Mouse (Mus musculus) forebrain, embryonic 11.5 days (tissue): ENCODE data around the gene Gipc2. TPM values are rescaled to one million over a fixed set of nuclear protein-coding genes. Genes with fewer than 3 reads are reported as not detected.

Source experiments
- ATAC-seq: fragments of 200-750 bp; cut with Nextera tagmentation; replicated peaks from 2 replicates; pipeline ENCODE4 v1.8.0; 2017; ENCODE audit warnings: moderate TSS enrichment; ENCODE audit not compliant: low FRiP score
- DNase-seq: peaks from one replicate; pipeline ENCODE4 v3.0.0-alpha.2; 2017; ENCODE audit warnings: low spot score
- H3K27ac ChIP-seq: fragments of 300-500 bp; sonication (generic); 2 replicates; pipeline ENCODE4 v1.5.1; 2014; ENCODE audit warnings: low read depth, low read length
- H3K27me3 ChIP-seq: fragments of 300-500 bp; sonication (generic); 2 replicates; pipeline ENCODE4 v1.6.1; 2014; ENCODE audit warnings: mild to moderate bottlenecking, low read length, mixed read lengths; ENCODE audit not compliant: control insufficient read depth, insufficient read depth
- H3K36me3 ChIP-seq: fragments of 300-500 bp; sonication (generic); 2 replicates; pipeline ENCODE4 v1.6.1; 2014; ENCODE audit warnings: mild to moderate bottlenecking, low read length, moderate library complexity, mixed read lengths; ENCODE audit not compliant: control insufficient read depth, insufficient read depth
- H3K4me1 ChIP-seq: fragments of 300-500 bp; sonication (generic); replicated peaks from 2 replicates; pipeline ENCODE4 v1.6.1; 2014; ENCODE audit warnings: low read length, mixed read lengths; ENCODE audit not compliant: control insufficient read depth, insufficient read depth
- H3K4me2 ChIP-seq: fragments of 300-500 bp; sonication (generic); 2 replicates; pipeline ENCODE4 v1.6.1; 2014; ENCODE audit warnings: low read depth, mild to moderate bottlenecking, low read length, moderate library complexity, mixed read lengths; ENCODE audit not compliant: severe bottlenecking
- H3K4me3 ChIP-seq: fragments of 300-500 bp; sonication (generic); 2 replicates; pipeline ENCODE4 v1.5.1; 2014; ENCODE audit warnings: low read depth, low read length
- H3K9ac ChIP-seq: fragments of 300-500 bp; sonication (generic); 2 replicates; pipeline ENCODE4 v1.6.1; 2014; ENCODE audit warnings: low read length
- H3K9me3 ChIP-seq: fragments of 300-500 bp; sonication (generic); 2 replicates; pipeline ENCODE4 v1.6.1; 2016; ENCODE audit warnings: low read length, mixed read lengths; ENCODE audit not compliant: control insufficient read depth
- WGBS: fragments of 180-500 bp; shearing (Covaris S2); extraction: QIAGEN DNeasy Blood & Tissue Kit; methylation state at CpG from one replicate; pipeline ENCODE4 v1.1.7; 2014; 5-methylcytosine and 5-hydroxymethylcytosine counted together
- polyA plus RNA-seq: library from polyadenylated mRNA; unstranded; fragments of >200 nt; fragmentation: Nextera tagmentation; extraction: Ambion mirVana; gene quantifications from 2 replicates; pipeline ENCODE4 v1.2.1, GENCODE M21; 2014

The Gipc2 gene
- polyA plus RNA-seq, 1 experiment from 2014 or later: 1.8 TPM

- Histone ChIP-seq H3K4me2 (peak overlapping the region; percentile 83), H3K9me3 (no peaks in the 10 kb centered on the region; the same call in 1 of the 2 replicates), H3K36me3 (no peaks in the 10 kb centered on the region), H3K9ac (peak overlapping the region; percentile 25; the same call in 1 of the 2 replicates), H3K27ac (no peak overlapping the region), H3K4me3 (peak overlapping the region; percentile 31), H3K4me1 (peaks cover 5% of the 10 kb centered on the region; the same call in 1 of the 2 replicates), H3K27me3 (peaks cover 3% of the 10 kb centered on the region)
- peak; percentile 60 for DNase-seq
- ATAC-seq: peak; percentile 14
- under 1% methylated on average over 28 of the region's 28 CpGs for WGBS
These were observed 59.5 kb downstream of the Gipc2 start for GRCm38 (mm10) chr3:152106225-152107148.

GRCm38 (mm10) chr3:152105341-152105740 lies 60.7 kb downstream of the Gipc2 start:
- Histone ChIP-seq H3K36me3 (no peaks in the 10 kb centered on the region), H3K4me3 (0 out of 2 replicates have a peak overlapping the region, but pooled peaks have one; percentile 11), H3K9ac (peak overlapping the region; percentile 12; the same call in 1 of the 2 replicates), H3K4me1 (peaks cover 5% of the 10 kb centered on the region; the same call in 1 of the 2 replicates), H3K27me3 (peaks cover 3% of the 10 kb centered on the region), H3K27ac (no peak overlapping the region), H3K4me2 (peak overlapping the region; percentile 39; the same call in 1 of the 2 replicates), H3K9me3 (no peaks in the 10 kb centered on the region; the same call in 1 of the 2 replicates)
- DNase-seq (peak; percentile 90), ATAC-seq (peak; percentile 60)
- 2% methylated on average over 14 of the region's 14 CpGs for WGBS

DNA sequence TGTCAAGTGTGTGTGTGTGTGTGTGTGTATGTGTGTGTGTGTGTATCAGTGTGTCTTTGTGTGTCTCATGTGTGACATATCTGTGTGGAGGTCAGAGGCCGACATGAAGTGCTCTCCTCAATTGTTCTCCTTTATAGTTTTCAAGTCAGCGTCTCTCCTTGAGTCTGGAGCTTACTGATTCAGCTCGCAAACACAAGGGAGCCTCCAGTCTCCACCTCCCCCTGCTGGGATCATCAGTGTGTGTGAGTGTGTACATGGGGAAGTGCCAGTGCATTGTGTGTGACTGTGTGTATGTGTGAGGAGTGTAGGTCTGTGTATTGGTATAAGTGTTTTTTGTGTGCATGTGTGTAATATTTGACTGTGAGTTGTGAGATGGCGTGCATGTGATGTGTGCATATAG lies 62.6 kb downstream of the Gipc2 start:
- Histone ChIP-seq H3K27me3 (peaks cover 3% of the 10 kb centered on the region; the same call in 1 of the 2 replicates), H3K27ac (no peak overlapping the region), H3K4me1 (peaks cover 4% of the 10 kb centered on the region; the same call in 1 of the 2 replicates), H3K4me3 (no peak overlapping the region), H3K36me3 (no peaks in the 10 kb centered on the region), H3K9me3 (no peaks in the 10 kb centered on the region; the same call in 1 of the 2 replicates), H3K9ac (no peak overlapping the region), H3K4me2 (no peak overlapping the region)
- 89% methylated on average over 4 of the region's 4 CpGs for WGBS
- DNase-seq (no peak), ATAC-seq (no peak)

GRCm38 (mm10) chr3:152101459-152101858 lies 64.6 kb downstream of the Gipc2 start:
- Histone ChIP-seq H3K4me3 (no peak overlapping the region), H3K36me3 (no peaks in the 10 kb centered on the region), H3K27ac (no peak overlapping the region), H3K4me1 (peaks cover 4% of the 10 kb centered on the region; the same call in 1 of the 2 replicates), H3K4me2 (no peak overlapping the region), H3K9me3 (no peaks in the 10 kb centered on the region; the same call in 1 of the 2 replicates), H3K9ac (no peak overlapping the region), H3K27me3 (peaks cover 3% of the 10 kb centered on the region; the same call in 1 of the 2 replicates)
- ATAC-seq: no peak
- DNase-seq: no peak
- 93% methylated on average over 7 of the region's 7 CpGs for WGBS

DNA sequence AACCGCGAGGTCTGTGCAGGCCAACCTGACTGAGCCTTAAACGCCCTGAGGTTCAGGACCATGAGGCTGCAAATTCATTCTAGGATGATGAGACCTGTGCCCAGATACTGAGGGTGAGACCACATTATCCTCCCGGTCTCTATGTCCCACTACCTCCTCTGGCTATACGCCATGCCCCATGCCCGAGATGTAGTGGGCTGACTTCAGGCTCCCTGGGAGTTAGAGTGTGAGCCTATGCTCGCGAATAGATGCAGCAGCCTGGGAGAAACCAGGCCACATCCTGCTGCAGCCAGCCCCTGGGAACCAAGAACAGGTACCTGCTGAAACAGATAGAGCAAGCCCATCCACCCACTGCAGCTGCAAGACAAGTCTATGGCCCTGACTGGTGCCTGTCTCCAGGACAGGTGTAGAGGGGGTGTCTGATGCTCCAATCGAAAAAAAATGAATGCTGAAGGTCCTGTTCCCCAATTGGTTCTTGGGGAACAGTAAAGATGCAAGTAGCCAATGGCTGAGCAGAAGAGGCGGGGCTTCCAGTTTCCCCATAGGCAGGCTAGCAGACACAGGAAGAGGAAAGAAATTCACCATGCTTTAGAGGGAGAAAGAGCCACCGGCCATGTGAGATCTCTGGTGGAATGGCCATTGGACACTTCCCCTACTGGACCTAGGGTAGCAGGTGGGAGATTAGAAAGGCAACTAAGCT lies 65.8 kb downstream of the Gipc2 start:
- DNase-seq (no peak), ATAC-seq (peak; percentile 60)
- no peak overlapping the region for H3K9ac ChIP-seq
- 0 out of 2 replicates have a peak, but pooled peaks cover 2% of the 10 kb centered on the region for H3K27me3 ChIP-seq
- 52% methylated on average over 11 of the region's 11 CpGs for WGBS
- peak overlapping the region; percentile 18; the same call in 1 of the 2 replicates for H3K4me2 ChIP-seq
- 0 out of 2 replicates have a peak, but pooled peaks cover 2% of the 10 kb centered on the region for H3K4me1 ChIP-seq
- no peak overlapping the region for H3K27ac ChIP-seq
- no peaks in the 10 kb centered on the region for H3K36me3 ChIP-seq
- H3K4me3 ChIP-seq: no peak overlapping the region
- H3K9me3 ChIP-seq: no peaks in the 10 kb centered on the region; the same call in 1 of the 2 replicates

- no peak overlapping the region for H3K27ac ChIP-seq
- H3K9ac ChIP-seq: no peak overlapping the region
- ATAC-seq (peak; percentile 22; the same call in 1 of the 2 replicates), DNase-seq (no peak)
- H3K4me2 ChIP-seq: no peak overlapping the region
- no peaks in the 10 kb centered on the region for H3K27me3 ChIP-seq
- H3K4me1 ChIP-seq: no peaks in the 10 kb centered on the region
- no peak overlapping the region for H3K4me3 ChIP-seq
- WGBS: 11% methylated on average over 3 of the region's 3 CpGs
- H3K9me3 ChIP-seq: no peaks in the 10 kb centered on the region
- no peaks in the 10 kb centered on the region for H3K36me3 ChIP-seq
These were observed 71.0 kb downstream of the Gipc2 start for GRCm38 (mm10) chr3:152095030-152095429.

- ATAC-seq (no peak), DNase-seq (no peak)
- no peak overlapping the region for H3K9ac ChIP-seq
- H3K36me3 ChIP-seq: no peaks in the 10 kb centered on the region
- no peaks in the 10 kb centered on the region for H3K27me3 ChIP-seq
- WGBS: 50% methylated on average over 34 of the region's 34 CpGs
- H3K4me1 ChIP-seq: no peaks in the 10 kb centered on the region
- peak overlapping the region; percentile 42 for H3K4me2 ChIP-seq
- no peaks in the 10 kb centered on the region for H3K9me3 ChIP-seq
- no peak overlapping the region for H3K27ac ChIP-seq
- peak overlapping the region; percentile 23 for H3K4me3 ChIP-seq
These were observed 73.5 kb downstream of the Gipc2 start for GRCm38 (mm10) chr3:152092385-152093057.

GRCm38 (mm10) chr3:152089178-152089577 lies 76.9 kb downstream of the Gipc2 start:
- H3K9ac ChIP-seq: no peak overlapping the region
- H3K9me3 ChIP-seq: no peaks in the 10 kb centered on the region
- no peaks in the 10 kb centered on the region for H3K4me1 ChIP-seq
- H3K4me2 ChIP-seq: no peak overlapping the region
- DNase-seq (no peak), ATAC-seq (peak; percentile 50)
- H3K4me3 ChIP-seq: no peak overlapping the region
- no peaks in the 10 kb centered on the region for H3K36me3 ChIP-seq
- no peak overlapping the region for H3K27ac ChIP-seq
- no peaks in the 10 kb centered on the region for H3K27me3 ChIP-seq
- WGBS: 5% methylated on average over 4 of the region's 4 CpGs
